Mouse (Mus musculus): ENCODE data around the gene Med12l.
"Not testable (repeated sequence)": the region's sequence is repeated elsewhere in the genome, so short reads cannot be mapped to it uniquely, and the experiment has no call there.

The Med12l gene

GRCm38 (mm10) chr3:59135911-59136653, 130.5 kb downstream of the Med12l start:
- in situ Hi-C loops (cut with MseI, MboI): no loop called here

- in situ Hi-C loops (cut with MseI, MboI): no loop called here
Observed at GRCm38 (mm10) chr3:59138946-59139468, 133.4 kb downstream of the Med12l start.

- in situ Hi-C loops (cut with MseI, MboI): no loop called here
Observed at GRCm38 (mm10) chr3:59139651-59140051, 134.0 kb downstream of the Med12l start.

GRCm38 (mm10) chr3:59140115-59140514, 134.5 kb downstream of the Med12l start:
- in situ Hi-C loops (cut with MseI, MboI): no loop called here

GRCm38 (mm10) chr3:59140941-59141340, 135.3 kb downstream of the Med12l start:
- in situ Hi-C loops (cut with MseI, MboI): not testable (repeated sequence)

GRCm38 (mm10) chr3:59141507-59142305, 136.1 kb downstream of the Med12l start:
- in situ Hi-C loops (cut with MseI, MboI): no loop called here

GRCm38 (mm10) chr3:59145194-59145593, 139.6 kb downstream of the Med12l start:
- in situ Hi-C loops (cut with MseI, MboI): no loop called here

- in situ Hi-C loops (cut with MseI, MboI): no loop called here
Observed at GRCm38 (mm10) chr3:59149646-59150045, 144.0 kb downstream of the Med12l start.

- in situ Hi-C loops (cut with MseI, MboI): no loop called here
Observed at GRCm38 (mm10) chr3:59150624-59151023, 145.0 kb downstream of the Med12l start.

- in situ Hi-C loops (cut with MseI, MboI): no loop called here
Observed at GRCm38 (mm10) chr3:59153424-59153823, 147.8 kb downstream of the Med12l start, which contains the start of gene P2ry14. TSS of gene P2ry14 (minus strand) at chr3:59153618.

- in situ Hi-C loops (cut with MseI, MboI): no loop called here
Observed at GRCm38 (mm10) chr3:59154888-59155287, 149.3 kb downstream of the Med12l start.

- in situ Hi-C loops (cut with MseI, MboI): no loop called here
Observed at GRCm38 (mm10) chr3:59155404-59155803, 149.8 kb downstream of the Med12l start.

GRCm38 (mm10) chr3:59157048-59157447, 151.4 kb downstream of the Med12l start:
- in situ Hi-C loops (cut with MseI, MboI): no loop called here

- in situ Hi-C loops (cut with MseI, MboI): no loop called here
Observed at GRCm38 (mm10) chr3:59160465-59160864, 154.8 kb downstream of the Med12l start.

- in situ Hi-C loops (cut with MseI, MboI): no loop called here
Observed at GRCm38 (mm10) chr3:59167417-59168054, 161.9 kb downstream of the Med12l start.

GRCm38 (mm10) chr3:59168476-59168875, 162.9 kb downstream of the Med12l start:
- in situ Hi-C loops (cut with MseI, MboI): no loop called here

GRCm38 (mm10) chr3:59169215-59169614, 163.6 kb downstream of the Med12l start:
- in situ Hi-C loops (cut with MseI, MboI): no loop called here

- in situ Hi-C loops (cut with MseI, MboI): no loop called here
Observed at GRCm38 (mm10) chr3:59169921-59170627, 164.4 kb downstream of the Med12l start.

GRCm38 (mm10) chr3:59174426-59175154, 169.0 kb downstream of the Med12l start:
- in situ Hi-C loops (cut with MseI, MboI): no loop called here

- in situ Hi-C loops (cut with MseI, MboI): no loop called here
Observed at GRCm38 (mm10) chr3:59175234-59175633, 169.6 kb downstream of the Med12l start.

- in situ Hi-C loops (cut with MseI, MboI): no loop called here
Observed at GRCm38 (mm10) chr3:59176871-59177270, 171.2 kb downstream of the Med12l start.

Measured in mouse trophoblast stem cell (cell line).